ENCODE assay signal across 8 mouse cellular contexts in the genomic region with DNA sequence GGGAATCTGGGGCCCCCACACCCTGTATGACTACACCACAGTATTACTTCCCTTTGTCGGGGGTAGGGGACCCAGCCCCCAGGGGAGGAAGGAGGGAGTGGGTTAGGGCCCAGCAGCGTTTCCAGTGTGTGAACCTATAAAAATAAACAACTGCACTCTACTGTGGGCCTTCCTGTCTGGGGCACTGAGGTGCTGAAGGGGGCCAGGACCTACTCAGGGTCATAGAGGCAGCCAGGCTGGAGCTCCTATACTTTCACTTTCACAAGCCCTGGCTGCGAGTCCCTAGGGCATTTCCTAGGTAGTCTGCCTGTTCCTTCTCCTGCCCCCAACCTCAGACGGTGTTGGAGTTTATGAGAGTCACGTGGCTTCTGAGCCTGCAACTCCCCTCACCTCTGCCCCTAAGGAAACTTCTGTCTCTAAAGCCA. TPM values are rescaled to one million over a fixed set of nuclear protein-coding genes. Genes with fewer than 3 reads are reported as not detected.
A peak's percentile ranks its signal among the peaks of the same experiment; 100 is the strongest.
DNase-seq lines count a peak whose midpoint lies in the region; ATAC-seq lines count a peak whose summit lies in the region.

No protein-coding gene starts in this region.

- no peaks in the 10 kb centered on the region for H3K9me3 ChIP-seq in heart, embryonic 12.5 days (replicated peaks)
- no peaks in the 10 kb centered on the region for H3K9me3 ChIP-seq in limb, embryonic 11.5 days (ENCODE audit: control insufficient read depth, low read length)

- no peaks in the 10 kb centered on the region for H3K27me3 ChIP-seq in heart, embryonic 12.5 days (replicated peaks)
- H3K27me3 ChIP-seq in limb, embryonic 11.5 days (ENCODE audit: control insufficient read depth, insufficient read depth, low read length): no peaks in the 10 kb centered on the region

- peaks cover 75% of the 10 kb centered on the region for H3K36me3 ChIP-seq in heart, embryonic 12.5 days
- peaks cover 17% of the 10 kb centered on the region; the same call in 1 of the 2 replicates for H3K36me3 ChIP-seq in limb, embryonic 11.5 days (ENCODE audit: control insufficient read depth, insufficient read depth, low read length)

- WGBS in heart, embryonic 12.5 days: 40% methylated on average over 5 of the region's 5 CpGs
- WGBS in limb, embryonic 11.5 days: 35% methylated on average over 5 of the region's 5 CpGs

- peak overlapping the region; percentile 35; the same call in 1 of the 2 replicates for H3K27ac ChIP-seq in heart, embryonic 12.5 days (ENCODE audit: poor library complexity, severe bottlenecking)
- peak overlapping the region; percentile 45; the same call in 1 of the 2 replicates for H3K27ac ChIP-seq in limb, embryonic 11.5 days (replicated peaks; ENCODE audit: low read depth, low read length)

- ATAC-seq in heart, embryonic 12.5 days (ENCODE audit: insufficient number of reproducible peaks, low FRiP score): no peak
- ATAC-seq in limb, embryonic 11.5 days (ENCODE audit: insufficient number of reproducible peaks, low FRiP score, low TSS enrichment, low read depth): no peak

- peak; percentile 38 to 45 for DNase-seq in lung, adult 18-20 months
- DNase-seq in lung, postnatal 10 days: no peak
- no peak for DNase-seq in limb, embryonic 11.5 days (ENCODE audit: low spot score)
- peak; percentile 57 to 70 for DNase-seq in spleen, adult 18-20 months
- no peak for DNase-seq in gastrocnemius, adult 18-20 months (ENCODE audit: low spot score)
- DNase-seq in cerebellum, postnatal 14 days: no peak
- DNase-seq in embryo, embryonic 9.5 days (ENCODE audit: extremely low spot score): no peak

- peaks cover 13% of the 10 kb centered on the region for H3K4me1 ChIP-seq in heart, embryonic 12.5 days (replicated peaks)
- H3K4me1 ChIP-seq in limb, embryonic 11.5 days (ENCODE audit: control insufficient read depth, insufficient read depth, low read length): peaks cover 12% of the 10 kb centered on the region

- no peak overlapping the region for H3K9ac ChIP-seq in heart, embryonic 12.5 days
- no peak overlapping the region for H3K9ac ChIP-seq in limb, embryonic 11.5 days (ENCODE audit: low read length)

- no peak overlapping the region for H3K4me2 ChIP-seq in heart, embryonic 12.5 days
- H3K4me2 ChIP-seq in limb, embryonic 11.5 days (ENCODE audit: low read depth, severe bottlenecking): peak overlapping the region; percentile 10; the same call in 1 of the 2 replicates

- no peak overlapping the region for H3K4me3 ChIP-seq in heart, embryonic 12.5 days
- no peak overlapping the region for H3K4me3 ChIP-seq in limb, embryonic 11.5 days (ENCODE audit: low read depth, low read length)

RNA-seq across cellular contexts. Expression of a gene that starts 11.8 kb away (rescaled TPM):
- polyA plus RNA-seq in heart, embryonic 12.5 days (2016; fragmentation: Nextera tagmentation; extraction: Ambion mirVana): 80.4 and 82.6 TPM in 2 replicates
- 91.2 and 93.7 TPM in 2 replicates for polyA plus RNA-seq in limb, embryonic 11.5 days (2014; fragmentation: Nextera tagmentation; extraction: Ambion mirVana)
- total RNA-seq in gastrocnemius, adult 18-20 months (2021): 10 to 100 TPM; 82.2 to 84.7 TPM

RNA-seq across cellular contexts. Expression of a gene that starts 14.0 kb away (rescaled TPM):
- 23.3 and 23.5 TPM in 2 replicates for polyA plus RNA-seq in heart, embryonic 12.5 days (2016; fragmentation: Nextera tagmentation; extraction: Ambion mirVana)
- 4.8 and 5.8 TPM in 2 replicates for polyA plus RNA-seq in limb, embryonic 11.5 days (2014; fragmentation: Nextera tagmentation; extraction: Ambion mirVana)
- 1 to 10 TPM; 2.0 to 3.7 TPM for total RNA-seq in gastrocnemius, adult 18-20 months (2021)

RNA-seq across cellular contexts. Expression of a gene that starts 16.8 kb away (rescaled TPM):
- 54.4 and 57.6 TPM in 2 replicates for polyA plus RNA-seq in heart, embryonic 12.5 days (2016; fragmentation: Nextera tagmentation; extraction: Ambion mirVana)
- polyA plus RNA-seq in limb, embryonic 11.5 days (2014; fragmentation: Nextera tagmentation; extraction: Ambion mirVana): 77.5 and 81.6 TPM in 2 replicates
- total RNA-seq in gastrocnemius, adult 18-20 months (2021): 10 to 100 TPM; 18.7 to 19.9 TPM

RNA-seq across cellular contexts. Expression of a gene that starts 25.8 kb away (rescaled TPM):
- polyA plus RNA-seq in heart, embryonic 12.5 days (2016; fragmentation: Nextera tagmentation; extraction: Ambion mirVana): not detected in 2 replicates
- not detected in 2 replicates for polyA plus RNA-seq in limb, embryonic 11.5 days (2014; fragmentation: Nextera tagmentation; extraction: Ambion mirVana)
- total RNA-seq in gastrocnemius, adult 18-20 months (2021): not detected

RNA-seq across cellular contexts. Expression of a gene that starts 30.0 kb away (rescaled TPM):
- 0.13 TPM in 1 of 2 replicates, not detected in the other for polyA plus RNA-seq in heart, embryonic 12.5 days (2016; fragmentation: Nextera tagmentation; extraction: Ambion mirVana)
- not detected in 2 replicates for polyA plus RNA-seq in limb, embryonic 11.5 days (2014; fragmentation: Nextera tagmentation; extraction: Ambion mirVana)
- total RNA-seq in gastrocnemius, adult 18-20 months (2021): not detected

Comparison
In these comparisons a context has a peak if more than half of its experiments do, and no peak if none do; other contexts are left out.
1. DNase-seq: peak in lung, adult 18-20 months (2 of 2) and spleen, adult 18-20 months (2 of 2); none in lung, postnatal 10 days (single experiment), limb, embryonic 11.5 days (single experiment), gastrocnemius, adult 18-20 months (single experiment), cerebellum, postnatal 14 days (0 of 2) and embryo, embryonic 9.5 days (single experiment).